Mouse (Mus musculus): Measurements from ENCODE around the gene Krt18.

Gene Krt18

DNA sequence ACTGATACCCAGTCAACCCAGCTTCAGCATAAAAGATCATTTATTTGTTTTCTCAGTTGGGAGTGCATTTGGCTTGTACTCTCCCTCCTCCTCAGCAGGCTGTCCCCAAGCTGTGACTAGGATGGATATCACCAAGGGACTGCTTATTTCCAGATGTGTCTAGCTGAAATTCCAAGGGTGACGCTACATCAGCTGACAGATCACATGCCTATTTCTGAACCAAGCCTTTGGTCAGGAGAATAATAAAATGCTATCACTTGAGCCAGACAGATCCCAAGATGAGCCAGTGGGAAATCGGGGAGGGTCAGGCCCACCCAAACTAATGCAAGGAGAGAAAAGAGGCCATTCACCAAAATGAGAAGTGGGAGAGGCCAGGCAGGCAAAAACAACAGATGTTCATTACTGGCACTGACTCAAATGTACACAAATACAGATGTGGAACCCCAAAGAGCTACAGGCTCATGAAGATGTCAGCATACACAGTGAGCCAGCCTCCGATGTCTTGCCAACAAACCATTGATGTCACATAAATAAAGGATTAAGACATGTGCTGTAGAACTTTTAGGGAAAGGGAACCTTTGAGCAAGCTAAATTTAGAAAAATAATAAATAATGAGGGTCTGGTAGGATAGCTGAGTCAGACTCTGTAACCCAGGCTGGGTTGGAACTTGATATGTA, 17.3 kb upstream of the Krt18 start:
- DNase-seq (ENCODE audit: low read depth in 1 of 2, low spot score in 2 of 2): no peak

DNA sequence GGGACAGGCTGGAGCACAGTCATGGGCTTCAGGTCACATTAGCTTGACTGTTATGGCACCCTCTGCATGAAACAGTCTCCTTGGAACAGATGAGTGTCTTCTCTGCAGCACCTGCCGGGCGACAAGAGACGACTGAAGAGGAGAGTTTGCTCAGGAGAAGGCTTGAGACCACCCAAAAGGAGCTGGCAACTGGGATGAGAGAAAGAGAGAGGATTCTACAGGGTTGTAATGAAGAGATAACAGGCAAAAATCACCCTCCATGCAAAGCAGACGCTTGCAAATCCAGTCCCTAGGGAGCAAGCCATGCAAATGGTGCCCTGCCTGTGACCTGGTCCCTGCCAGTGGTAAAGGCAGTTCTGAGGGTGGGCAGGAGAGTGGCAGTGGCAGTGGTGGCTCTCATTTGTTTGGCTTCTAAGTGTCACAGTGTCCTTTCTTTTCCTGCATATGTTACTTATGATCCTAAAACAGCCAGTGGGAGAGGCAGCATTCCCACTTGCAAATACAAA, 15.7 kb upstream of the Krt18 start:
- no peak for DNase-seq (ENCODE audit: low read depth in 1 of 2, low spot score in 2 of 2)

DNA sequence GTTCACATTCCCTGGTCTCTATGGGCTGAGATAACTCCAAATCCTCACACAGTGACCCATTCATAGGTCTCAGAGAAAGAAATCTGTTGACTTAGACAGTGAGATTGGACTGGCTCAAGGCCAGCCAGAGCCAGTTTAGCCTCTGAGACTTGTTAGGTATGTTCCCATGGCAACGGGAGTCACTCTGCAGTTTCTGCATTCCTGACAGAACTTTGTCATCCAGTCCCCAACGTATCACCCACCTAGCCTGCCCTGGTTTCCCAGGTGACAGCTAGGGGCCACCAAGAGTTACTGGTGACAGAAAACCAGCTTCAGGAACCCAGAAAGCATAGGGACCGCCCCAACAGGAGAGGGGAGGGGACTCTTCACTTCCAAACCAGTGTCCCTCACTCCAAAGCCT, 14.3 kb upstream of the Krt18 start:
- DNase-seq (ENCODE audit: low read depth in 1 of 2, low spot score in 2 of 2): no peak

DNA sequence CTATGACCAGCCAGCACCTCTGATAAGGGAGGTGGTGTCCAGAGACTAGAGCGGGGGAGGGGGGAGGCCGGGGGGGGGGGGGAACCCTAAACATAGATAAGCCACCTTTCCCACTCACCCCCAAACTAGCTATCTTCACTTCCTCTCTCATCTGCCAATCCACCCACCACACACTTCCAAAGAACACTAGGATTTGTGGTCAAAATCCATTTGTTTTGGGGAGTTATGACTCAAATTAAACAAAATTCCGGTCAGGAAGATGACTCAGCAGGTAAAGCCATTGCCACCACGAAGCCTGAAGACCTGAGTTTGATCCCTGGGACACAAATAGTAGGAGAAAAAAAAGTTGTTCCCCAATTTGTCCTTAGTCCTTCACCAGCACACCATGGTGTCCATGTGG, 13.1 kb upstream of the Krt18 start:
- DNase-seq (ENCODE audit: low read depth in 1 of 2, low spot score in 2 of 2): no peak

DNA sequence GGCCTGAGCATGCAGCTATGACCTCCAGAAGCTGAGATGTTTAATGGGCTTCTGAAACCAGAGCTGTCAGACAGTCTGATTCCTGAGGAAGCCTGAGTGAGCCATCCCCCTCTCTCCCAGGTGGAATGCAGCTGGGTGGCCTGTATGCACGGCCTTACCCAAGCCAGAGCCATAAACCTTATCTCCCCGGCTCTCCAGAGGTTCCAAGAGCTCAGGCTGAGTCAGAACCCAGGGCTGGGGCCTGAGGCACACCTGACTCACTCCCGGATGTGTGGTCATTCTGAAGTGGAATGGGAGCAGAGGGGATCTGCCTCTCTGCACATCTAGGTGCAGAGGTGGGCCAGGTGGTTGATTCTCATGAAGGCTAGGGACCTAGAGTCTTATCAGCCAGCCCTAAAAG, 11.9 kb upstream of the Krt18 start:
- DNase-seq (ENCODE audit: low read depth in 1 of 2, low spot score in 2 of 2): no peak

DNA sequence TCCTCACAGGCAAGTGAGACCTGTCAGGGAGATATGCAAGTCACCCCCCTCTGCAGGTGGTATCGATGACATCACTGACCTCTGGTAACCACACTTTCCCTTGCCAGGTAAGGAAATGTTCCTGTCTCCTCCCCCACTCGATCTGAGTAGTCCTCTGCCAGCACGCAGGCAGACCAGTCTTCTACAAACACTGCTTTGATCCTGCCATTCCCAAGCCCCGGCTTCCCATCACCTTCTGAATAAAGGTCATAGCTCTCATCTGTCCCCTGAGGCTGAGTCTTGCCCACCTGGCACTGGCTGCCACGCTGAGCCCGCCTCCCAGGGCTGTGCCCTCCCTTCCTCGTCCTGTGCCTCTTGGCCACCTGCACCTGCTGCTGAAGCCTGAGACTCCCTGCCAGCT, 11.2 kb upstream of the Krt18 start:
- DNase-seq (ENCODE audit: low read depth in 1 of 2, low spot score in 2 of 2): no peak

DNA sequence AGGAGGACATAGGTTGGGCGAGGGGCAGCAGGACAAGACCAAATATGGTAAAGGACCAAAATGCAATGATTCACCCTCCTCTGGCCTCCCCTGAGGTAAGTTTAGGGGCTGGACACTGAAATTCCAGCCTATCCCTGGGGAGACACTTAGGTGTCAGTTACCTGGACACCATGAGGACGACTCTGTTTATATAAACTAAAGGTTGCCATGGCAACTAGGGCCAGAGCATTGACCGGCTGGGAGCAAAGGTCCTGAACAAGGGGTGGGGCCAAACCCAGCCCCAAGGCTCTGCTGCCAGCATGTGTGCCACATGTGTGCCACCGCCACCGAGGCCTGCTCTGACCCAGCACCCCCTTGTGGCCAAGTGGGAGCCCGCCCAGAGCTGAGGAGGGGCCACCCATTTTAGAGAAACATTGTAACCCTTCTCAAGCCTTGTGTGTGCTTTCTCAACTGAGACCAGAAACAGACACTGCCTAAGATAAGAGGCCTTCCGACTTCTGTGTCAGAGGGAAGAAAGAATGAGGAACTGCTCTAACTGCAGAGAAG, 10.0 kb upstream of the Krt18 start:
- no peak for DNase-seq (ENCODE audit: low read depth in 1 of 2, low spot score in 2 of 2)

DNA sequence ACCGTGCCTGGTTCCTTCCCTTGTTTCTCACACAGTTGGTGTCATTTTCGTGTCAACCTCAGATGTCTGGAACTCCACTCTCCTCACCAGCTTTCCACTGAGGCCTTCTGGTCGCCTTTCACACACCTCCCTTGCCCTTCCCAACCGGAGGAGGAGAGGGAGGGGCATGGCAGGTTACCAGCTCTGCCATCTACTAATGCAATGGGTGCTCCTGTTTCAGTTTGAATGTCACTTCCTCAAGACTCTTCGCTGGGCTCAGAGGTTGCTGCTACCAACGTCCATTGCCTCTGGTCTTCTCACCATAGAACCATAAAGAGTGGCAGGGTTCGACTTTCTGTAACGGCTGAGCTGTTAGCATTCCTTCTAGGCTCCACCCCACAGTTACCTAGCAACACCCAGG, 5.5 kb upstream of the Krt18 start:
- DNase-seq (ENCODE audit: low read depth in 1 of 2, low spot score in 2 of 2): no peak

DNA sequence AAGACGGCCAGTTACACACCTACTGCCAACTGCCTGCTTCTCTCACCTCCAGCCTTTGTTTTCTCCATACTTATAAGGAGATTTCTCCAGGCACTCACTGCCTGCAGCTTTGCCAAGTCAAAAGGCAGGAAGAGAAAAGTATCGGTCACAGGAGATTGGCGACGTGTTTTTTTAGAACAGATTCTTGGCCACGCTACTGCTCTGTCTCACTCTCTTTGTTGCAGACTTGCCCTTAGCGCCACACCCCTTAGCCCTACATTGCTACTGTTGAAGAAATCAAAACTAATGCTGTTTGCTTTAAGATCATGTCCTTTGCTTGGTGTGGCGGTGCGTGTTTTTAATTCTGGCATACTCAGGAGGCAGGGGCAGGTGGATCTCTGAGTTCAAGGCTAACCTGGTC, 4.1 kb upstream of the Krt18 start:
- no peak for DNase-seq (ENCODE audit: low read depth in 1 of 2, low spot score in 2 of 2)

DNA sequence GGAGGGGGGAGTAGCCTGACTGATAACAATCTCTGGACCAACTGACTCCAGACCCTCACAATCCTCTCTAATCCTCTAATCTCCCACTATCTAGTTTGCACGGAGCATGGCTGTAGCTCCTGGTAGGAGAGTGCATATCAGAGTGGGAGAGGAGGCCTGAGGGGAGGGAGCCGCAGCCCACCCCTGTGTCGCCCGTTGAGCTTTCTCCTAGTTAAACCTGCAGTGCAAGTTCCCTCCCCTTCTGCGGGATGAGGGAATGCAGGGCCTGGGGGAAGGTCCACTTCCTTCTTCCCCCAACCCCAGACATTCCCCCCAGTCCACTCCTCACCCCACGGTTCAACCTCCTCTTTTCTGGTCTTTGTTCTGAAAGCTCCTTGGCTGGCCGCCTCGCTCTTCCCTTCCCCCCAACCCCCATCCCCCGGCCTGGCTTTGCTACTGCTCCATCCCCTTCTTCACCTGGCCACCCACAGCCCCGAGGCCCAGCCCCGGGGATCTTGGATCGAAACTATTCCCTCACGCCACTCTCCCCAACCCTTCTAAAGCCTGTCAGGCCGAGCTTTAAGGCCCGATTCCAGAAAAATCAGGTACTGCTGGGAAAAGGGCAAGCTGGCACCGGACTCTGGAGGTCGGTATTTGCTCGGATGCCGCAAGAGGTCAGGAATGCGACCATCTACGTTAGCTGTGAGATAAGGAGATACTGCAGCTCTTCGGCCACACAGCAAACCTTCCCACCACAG, 2.7 kb upstream of the Krt18 start:
- no peak for DNase-seq (ENCODE audit: low read depth in 1 of 2, low spot score in 2 of 2)

DNA sequence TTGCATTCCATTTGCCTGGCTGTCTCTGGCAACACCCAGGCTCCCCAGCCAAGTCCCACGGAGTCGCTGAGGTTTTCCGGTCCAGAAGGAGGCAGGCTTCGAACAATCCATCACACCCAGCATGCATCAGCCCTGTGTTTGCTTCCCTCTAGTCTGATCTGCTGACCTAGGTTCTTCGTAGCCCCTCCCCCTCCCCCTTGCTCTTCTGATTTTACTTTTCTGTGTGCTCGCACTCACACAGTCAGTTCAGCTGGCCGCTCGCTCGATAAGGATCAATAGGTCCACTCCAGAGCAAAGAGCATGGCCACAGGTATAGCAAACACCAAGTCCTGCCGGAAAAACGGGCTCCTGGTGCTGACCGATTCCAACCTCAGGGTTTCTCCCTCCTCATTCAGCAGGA, 1.6 kb upstream of the Krt18 start:
- DNase-seq (ENCODE audit: low read depth in 1 of 2, low spot score in 2 of 2): no peak

DNA sequence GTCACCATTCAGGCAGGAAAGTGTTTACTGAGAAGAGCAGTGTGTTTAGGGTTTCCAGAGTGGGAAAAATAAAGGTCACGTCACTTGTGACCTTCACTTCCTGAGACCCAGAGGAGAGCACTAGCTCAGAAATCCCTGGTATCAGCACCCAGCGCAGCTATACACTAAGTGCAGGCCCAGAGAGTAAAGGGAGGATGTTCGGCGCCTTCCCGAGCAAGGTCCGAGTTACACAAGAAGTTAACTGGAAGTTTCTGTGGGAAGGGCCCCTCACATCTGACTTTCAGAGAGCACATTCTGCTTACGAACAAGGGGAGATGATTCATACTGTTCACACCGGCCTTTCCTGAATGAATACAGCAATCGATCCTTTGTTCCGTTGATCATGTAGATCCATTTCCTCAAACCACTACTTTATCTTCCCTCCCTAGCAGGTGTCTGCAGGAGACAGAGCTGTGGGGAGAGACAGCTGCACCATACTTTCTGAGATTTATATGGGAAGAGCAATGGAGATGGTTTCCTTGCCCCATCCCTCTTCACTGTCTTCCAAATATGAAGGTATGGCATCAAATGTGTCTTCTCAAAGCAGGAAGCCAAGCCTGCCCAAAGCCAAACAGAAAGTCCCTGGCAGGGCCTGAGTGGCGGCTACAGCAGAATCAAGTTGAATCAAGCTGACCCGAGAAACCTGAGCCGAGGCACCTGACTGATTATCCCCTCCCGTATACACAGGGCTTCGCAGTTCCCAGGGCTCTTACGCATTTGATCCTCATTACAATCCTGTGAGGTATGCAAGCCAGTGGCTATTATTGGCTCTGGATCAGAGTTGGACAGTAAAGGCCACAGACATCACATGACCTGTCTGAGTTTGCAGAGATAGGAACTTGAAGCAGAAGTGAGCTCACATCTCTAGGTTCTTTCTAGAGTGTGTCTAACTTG, 6.4 kb downstream of the Krt18 start:
- DNase-seq (ENCODE audit: low read depth in 1 of 2, low spot score in 2 of 2): no peak

DNA sequence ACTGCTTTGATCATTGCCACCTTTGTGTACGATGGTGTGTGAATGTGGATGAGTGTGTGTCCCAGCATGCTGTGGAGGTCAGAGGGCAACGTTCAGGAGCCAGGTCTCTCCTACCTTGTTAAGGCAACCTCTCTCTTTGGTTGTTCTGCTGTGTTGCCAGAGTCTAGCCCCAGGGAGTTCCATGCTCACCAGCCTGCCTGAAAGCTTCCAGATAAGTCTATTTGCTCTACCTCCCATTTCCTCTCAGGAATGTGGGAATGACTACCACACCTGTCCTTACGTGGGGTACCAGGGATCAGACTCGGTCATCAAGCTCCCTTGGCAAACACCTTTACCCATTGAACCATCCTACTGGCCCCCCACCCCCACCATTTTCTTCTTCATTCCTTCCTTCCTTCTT, 12.3 kb downstream of the Krt18 start:
- no peak for DNase-seq (ENCODE audit: low read depth in 1 of 2, low spot score in 2 of 2)

DNA sequence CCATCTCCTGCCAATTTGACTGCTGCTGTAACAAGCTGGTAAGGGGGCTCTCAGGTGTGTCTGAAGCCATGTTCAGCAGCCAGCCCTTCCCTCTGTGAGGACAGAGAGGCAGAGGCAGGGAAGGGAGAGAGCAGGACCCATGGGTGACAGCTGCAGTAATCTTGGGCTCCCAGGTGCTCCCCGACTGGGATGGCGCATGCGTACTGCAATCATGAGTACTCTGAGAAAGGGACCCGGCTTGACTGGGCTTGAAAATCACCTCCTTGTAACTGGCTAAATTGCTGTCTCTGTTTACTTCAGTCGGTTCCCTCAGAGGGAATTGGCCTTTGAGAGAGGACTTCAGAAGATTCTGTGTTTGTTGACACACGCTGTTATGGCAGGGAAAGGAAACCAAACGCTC, 14.0 kb downstream of the Krt18 start:
- no peak for DNase-seq (ENCODE audit: low read depth in 1 of 2, low spot score in 2 of 2)

DNA sequence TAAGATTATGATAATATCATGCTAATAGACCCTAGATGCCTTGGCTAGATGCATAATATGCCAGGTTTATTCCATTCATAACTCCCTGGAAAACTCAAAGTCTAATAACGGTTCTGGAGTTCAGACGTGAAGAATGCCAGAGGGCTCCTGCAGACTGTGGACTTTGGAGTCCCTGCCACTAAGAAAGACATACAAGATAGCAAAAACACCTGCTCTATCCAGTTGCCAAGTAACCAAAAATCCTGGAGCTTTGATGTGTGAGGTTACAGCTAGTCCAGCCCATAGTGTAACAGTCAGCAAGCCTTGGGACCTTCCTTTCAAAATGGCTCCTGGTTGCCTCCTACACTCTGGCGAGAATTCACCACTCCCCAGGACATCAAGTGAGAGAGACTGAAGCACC, 16.8 kb downstream of the Krt18 start:
- DNase-seq (ENCODE audit: low read depth in 1 of 2, low spot score in 2 of 2): no peak

DNA sequence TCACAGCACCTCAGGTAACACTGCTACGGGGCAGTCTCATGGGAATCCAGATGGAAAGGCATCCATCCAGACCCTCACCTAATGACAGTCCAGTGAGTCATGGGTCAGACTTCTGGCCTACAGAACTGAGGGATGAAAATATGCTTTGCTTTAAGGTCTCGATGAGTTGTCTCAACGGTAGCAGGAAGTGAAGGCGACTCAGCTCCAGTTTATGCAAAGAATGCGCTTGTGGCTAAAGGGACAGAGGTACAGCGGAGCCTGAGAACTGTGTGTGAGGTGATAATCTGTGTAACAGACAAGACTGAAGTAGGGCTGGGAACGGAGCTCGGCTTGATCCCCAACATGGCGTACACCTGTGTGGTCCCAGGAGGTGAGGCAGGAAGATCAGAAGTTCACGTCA, 17.7 kb downstream of the Krt18 start:
- DNase-seq (ENCODE audit: low read depth in 1 of 2, low spot score in 2 of 2): no peak

DNA sequence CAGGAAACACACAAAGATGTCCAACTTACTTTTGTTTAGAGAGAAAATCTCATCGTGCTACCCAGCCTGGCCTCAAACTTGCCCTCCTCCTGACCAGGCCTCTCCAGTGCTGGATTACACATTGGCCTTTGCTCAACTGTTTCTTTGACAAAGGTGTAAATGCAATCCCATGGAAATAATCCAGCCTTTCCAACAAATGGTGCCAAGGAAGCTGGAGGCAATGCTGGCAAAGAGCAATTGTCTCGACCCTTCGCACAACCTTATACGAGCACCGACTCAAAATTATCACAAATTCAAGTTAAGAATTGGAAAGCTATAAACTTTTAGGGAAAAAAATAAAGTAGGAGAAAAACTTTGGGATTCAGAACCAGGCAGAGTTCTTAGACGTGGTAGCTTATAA, 20.0 kb downstream of the Krt18 start:
- DNase-seq (ENCODE audit: low read depth in 1 of 2, low spot score in 2 of 2): no peak

DNA sequence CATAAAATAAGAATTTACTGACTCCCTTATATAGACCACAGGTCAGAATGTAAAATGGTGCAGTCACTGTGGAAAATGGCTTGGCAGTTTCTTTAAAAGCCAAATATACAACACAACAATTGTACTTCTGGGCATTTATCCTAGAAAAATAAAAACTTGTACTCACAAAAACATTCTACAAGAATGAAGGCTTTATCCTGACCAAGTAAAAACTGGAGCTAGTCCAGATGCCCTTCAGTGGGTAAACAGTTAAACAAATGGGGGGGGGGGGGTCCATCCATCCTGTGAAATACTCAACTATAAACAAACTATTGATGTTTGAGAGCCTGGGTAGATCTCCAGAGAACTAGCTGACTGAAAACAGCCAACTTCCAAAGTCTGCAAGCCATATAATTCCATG, 21.9 kb downstream of the Krt18 start:
- DNase-seq (ENCODE audit: low read depth in 1 of 2, low spot score in 2 of 2): no peak

DNA sequence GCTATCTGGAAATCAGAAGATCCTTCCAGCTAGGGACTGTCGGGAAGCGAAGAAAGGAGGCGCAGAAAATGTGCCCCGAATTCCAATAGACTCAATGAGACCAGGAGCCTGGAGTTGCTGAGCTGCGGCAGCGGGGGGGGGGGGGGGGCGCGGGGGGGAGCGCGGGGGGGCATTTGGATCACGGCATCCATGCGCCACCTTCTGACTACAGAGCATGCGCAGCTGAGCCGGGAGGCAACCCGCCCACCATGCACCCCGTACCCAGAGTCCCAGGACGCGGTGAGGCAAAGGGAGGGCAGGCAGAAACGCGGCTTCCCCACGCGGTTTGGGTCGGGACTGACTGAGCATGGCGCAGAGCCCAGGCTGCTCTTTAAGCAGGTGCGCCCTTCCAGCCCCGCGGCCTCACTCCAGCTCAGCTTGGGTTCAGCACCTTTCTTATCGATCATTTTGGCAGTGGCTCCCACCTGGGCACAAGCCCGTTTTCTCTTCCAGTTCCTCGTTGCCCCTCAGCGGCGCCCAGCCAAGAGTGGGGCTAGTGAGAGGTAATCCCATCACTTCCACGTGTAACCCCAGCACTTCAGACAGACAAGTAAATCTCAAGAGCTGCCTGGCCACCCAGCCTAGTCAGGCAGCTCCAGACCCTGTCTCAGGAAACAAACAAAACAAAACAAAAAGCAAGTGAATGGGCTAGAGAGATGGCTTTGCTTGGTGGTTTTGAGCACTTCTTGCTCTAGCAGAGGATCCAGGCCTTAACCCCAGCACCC, 24.1 kb downstream of the Krt18 start:
- no peak for DNase-seq (ENCODE audit: low read depth in 1 of 2, low spot score in 2 of 2)

DNA sequence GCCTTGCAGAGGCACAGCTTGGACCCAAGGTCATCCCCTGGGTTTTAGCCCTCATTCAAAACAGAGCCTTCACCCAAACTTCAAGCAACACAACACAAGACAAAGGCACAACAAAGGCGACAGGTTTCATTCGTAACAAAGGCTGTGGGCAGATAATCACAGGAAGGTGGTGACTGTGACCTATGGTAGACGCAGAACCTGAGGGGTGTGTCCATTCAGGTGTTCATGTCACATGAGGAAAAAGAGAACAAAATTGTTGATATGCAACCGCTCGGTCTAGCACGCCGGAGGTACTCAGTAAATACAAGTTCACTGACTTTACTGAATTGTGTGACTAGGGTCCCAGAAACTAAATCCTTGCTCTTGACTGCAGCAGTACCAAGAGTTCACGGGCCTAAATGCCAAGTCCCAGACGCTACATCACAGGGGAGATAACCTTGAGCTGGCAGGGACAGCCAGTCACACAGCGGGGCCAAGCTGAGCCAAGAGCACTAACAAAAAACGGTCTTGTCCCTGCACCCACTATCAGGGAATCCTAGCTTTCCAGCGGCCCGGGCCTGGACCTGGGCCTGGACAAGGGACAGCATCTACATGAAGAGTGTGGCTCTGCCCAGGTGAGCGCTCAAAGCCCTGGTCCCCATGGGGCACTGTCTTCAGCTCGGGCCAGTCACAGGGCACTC, 28.7 kb downstream of the Krt18 start:
- DNase-seq (ENCODE audit: low read depth in 1 of 2, low spot score in 2 of 2): no peak

All from monocyte, adult 2 months (primary cell).